Mouse (Mus musculus) ES-Bruce4 (cell line): ENCODE results near the gene Upp2.

Experiments used
- CTCF ChIP-seq: IDR thresholded peaks from one replicate; pipeline ENCODE4 v1.8.1; 2011; ENCODE audit warnings: low read depth, low read length
- EP300 ChIP-seq: IDR thresholded peaks from 2 replicates; pipeline ENCODE4 v1.6.1; 2011; ENCODE audit warnings: low read depth, low read length; ENCODE audit not compliant: insufficient read depth
- POLR2A ChIP-seq: IDR thresholded peaks from one replicate; pipeline ENCODE4 v1.8.1; 2011; ENCODE audit warnings: low read length; ENCODE audit not compliant: insufficient read depth

DNA sequence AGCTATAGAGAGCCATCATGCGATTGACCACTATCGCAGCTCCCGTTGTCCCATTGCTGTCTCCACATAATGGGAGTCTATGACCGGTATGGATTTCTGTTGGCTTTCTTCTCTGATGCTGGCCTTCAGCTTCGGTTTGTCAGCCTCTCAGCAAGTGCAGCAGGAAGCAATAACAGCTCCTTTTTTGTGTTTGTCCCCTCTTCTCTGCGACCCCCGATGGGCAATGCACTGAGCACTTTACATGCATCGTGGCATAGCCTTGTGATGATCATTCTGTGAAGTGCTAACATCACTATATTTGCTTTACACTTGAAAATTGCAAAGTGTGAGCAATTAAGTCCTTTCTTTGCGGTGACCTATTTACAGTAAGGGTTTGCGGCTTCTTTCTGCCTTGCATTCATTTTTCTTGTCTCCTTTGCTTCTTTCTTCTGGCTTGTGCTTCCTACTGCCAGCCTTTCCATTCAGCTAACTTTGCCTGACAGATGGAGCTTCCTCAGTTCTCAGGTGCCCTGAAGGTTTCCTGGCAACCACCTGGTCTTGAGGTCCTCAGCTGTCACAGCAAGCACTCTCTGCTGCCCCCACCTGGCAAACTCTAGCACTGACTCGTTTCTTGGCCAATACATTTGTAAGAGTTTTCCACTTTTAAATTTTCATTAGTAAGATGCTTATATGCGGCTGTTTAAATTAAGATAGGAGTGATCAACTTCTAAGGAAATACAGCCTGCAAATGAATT, 98.2 kb downstream of the Upp2 start:
- no peak for TF ChIP-seq POLR2A
- TF ChIP-seq CTCF: peak; percentile 85
- peak; percentile 47; the same call in 1 of the 2 replicates for TF ChIP-seq EP300
